Mouse (Mus musculus): ENCODE measurements around the gene Tenm3. TPM values are rescaled to one million over a fixed set of nuclear protein-coding genes. Genes with fewer than 3 reads are reported as not detected.

Gene Tenm3
- total RNA-seq, 2 experiments from 2014 or later = 8.5 to 9.5 TPM

DNA sequence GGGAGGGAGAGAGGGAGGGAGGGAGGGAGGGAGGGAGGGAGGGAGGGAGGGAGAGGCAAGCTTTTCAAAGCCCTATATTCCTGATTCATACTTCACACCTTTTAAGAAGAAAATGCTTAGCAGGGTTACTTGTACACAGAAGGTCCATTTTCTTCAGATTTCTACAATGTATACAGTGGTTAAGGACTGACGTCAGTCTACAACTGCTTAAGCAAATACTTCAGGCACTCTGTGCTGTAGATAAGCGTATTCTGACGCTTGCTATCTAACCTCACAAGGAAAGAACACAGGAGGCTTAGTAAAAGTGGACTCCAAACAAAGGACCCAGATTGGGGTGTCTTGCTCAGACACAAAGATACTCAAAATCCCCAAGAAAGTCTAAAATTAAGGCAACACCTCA lies 34.6 kb downstream of the Tenm3 start:
- DNase-seq = no peak

DNA sequence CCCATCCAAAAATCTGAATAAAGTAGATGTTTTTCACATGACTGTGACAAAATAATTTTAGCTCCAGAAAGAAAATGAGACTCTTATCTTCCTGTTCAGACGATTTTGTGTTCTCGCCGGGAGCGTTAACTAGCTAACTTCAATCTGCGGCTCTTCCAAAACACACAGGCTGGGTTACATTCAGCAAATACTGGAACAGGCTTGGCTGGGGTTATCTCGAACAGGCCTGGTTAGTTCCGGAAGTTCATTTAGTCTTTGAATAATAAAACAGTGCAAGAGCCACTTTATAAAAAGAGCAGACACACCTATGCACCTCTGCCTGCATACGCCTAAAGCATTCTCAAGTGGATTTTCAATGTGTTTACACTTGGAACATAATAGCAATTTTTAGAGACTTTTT lies 40.7 kb downstream of the Tenm3 start:
- no peak for DNase-seq

- DNase-seq = no peak
Measured at GRCm38 (mm10) chr8:48802231-48802630, 41.5 kb downstream of the Tenm3 start.

GRCm38 (mm10) chr8:48797955-48798359 lies 45.8 kb downstream of the Tenm3 start:
- no peak for DNase-seq

DNA sequence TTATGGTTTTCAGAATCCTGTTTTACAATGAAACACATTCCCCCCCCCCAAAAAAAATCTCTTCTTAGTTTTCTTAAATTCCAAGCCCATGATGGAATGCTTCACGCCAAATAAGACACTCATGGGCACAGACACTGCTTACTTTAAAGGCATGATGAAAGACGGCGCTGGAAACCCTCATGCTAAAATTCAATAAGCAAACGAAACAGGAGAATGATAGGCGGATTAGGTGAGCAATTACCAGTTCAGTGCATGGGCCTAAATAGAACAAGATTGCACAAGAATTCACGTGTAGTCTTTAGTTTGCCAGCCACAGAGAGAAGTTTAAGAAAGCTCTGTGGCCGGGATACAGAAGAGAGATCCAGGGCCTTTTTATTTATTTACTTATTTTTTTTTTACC lies 49.5 kb downstream of the Tenm3 start:
- no peak for DNase-seq

- DNase-seq = no peak
Measured at GRCm38 (mm10) chr8:48793729-48794128, 50.0 kb downstream of the Tenm3 start.

DNA sequence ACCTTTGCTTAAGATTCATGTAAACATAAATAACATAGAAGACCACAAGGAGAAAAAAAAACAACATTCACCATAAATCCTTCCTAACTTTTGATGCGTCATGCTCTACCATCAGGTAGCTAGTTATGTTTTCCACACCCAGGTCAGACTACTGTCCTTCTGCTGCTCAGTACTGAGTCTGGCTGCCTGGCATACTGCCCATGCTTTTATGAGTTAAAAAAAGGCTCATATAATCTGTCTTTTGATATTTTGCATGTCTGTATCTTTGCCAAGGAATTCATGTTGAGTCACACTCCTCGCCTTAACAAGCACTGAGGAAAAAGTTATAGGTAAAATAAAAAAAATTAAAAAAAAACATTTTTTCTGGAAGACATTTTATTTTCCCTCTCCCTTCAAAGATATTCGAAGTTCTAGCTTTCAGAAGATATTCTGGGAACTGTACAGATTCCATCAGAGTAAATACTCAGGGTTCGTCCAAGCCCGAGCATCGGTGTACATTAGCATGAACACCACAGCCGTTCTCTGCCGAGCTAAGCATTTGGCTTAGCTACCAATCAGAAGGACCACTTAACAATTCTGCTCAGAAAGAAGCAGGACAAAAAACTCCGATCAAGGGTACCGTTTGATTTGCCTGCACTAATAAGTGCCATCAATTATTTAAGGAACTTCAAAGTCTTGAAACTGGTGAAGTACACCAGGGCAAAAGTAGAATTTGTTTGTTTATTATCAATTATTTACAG lies 51.0 kb downstream of the Tenm3 start:
- DNase-seq = no peak

- no peak for DNase-seq
Measured at GRCm38 (mm10) chr8:48783308-48783707, 60.4 kb downstream of the Tenm3 start.

DNA sequence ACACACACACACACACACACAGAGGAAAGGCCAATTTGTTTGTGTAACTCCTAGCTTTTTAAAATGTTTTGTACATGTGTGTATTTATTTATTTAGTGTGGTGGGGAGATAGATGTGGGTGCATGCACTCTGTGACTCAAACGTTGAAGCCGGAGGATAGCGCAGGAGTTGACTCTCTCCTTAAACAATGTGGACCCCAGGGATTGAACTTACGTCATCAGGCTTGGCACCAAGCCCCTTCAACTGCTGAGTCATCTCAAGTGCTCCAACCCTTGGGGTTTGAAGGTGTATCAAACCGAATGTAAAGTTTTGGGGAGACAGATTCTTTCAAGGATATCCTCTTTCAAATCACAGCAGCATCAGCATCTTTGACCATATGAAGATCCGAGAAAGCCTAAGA lies 63.1 kb downstream of the Tenm3 start:
- DNase-seq = peak; percentile 57

DNA sequence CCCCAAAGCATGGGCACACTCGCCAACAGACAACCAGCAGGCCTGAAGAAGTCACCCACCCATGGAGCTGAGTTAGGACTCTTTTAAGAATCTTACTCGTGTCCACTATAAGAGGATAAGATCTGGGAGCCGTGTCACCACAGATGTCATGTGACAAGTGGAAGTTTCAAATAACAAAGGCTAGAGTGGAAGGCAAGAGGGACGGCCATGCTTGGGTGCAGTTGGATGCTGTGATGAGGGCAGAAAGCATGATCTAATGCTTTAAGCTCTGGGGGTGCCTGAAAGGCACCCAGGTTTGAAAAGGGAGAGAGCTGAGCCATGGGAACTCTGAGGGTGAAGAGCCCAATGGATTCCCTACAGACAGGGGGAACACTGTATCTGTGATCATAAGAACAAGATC lies 64.6 kb downstream of the Tenm3 start:
- no peak for DNase-seq

- DNase-seq = no peak
Measured at GRCm38 (mm10) chr8:48776081-48776480, 67.7 kb downstream of the Tenm3 start.

- no peak for DNase-seq
Measured at GRCm38 (mm10) chr8:48775531-48776037, 68.2 kb downstream of the Tenm3 start.

DNA sequence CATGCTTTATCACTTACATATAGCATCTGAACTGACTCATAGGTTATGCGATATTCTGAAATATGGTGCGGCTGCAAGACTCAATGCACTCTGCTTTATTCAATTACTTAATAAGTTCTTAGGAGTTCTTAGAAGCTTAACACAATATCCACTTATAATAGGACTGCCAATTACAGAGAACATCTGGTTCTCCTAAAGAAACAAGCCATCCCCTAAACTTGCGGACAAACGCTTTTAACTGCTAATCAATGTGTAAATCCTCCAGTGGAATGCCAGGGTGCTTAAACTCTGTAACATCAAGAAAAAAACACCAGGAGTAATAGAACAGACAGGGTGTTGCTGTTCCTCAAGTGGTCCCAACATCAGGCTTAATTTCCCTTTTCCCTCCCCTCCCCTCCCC lies 68.9 kb downstream of the Tenm3 start:
- no peak for DNase-seq

DNA sequence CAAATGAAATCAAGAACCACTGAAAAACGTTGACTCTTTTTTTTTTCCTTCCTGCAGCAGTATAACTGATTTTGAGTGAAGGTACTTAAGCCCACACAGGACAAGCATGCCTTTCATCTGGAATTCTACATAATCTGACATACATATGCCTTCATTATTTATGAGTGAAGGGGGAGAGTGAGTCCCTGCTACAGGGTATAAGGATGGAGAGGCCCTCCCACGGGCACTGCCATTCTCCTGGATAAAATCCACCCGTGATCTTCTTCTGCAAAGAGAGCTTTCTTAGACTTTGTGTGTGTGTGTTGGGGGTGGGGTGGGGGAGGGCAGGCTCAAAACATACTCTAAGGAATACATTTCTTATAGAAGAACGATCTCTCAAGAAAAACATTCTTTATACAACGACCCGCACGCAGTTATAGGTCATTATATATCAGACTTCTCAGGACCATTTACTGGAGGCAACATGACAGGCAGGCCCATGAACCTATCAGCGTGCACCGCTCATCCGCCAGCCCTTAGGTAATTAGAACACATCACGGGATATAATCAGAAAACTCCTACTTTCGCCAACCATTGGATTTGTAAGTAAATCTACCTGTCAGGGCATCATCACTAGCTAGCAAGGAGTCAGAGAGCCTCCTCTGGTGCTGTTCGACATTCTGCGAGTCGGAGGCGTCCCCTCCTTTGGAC lies 77.1 kb downstream of the Tenm3 start:
- no peak for DNase-seq

- no peak for DNase-seq
Measured at GRCm38 (mm10) chr8:48765212-48765611, 78.5 kb downstream of the Tenm3 start.

GRCm38 (mm10) chr8:48764011-48764410 lies 79.7 kb downstream of the Tenm3 start:
- DNase-seq = no peak

DNA sequence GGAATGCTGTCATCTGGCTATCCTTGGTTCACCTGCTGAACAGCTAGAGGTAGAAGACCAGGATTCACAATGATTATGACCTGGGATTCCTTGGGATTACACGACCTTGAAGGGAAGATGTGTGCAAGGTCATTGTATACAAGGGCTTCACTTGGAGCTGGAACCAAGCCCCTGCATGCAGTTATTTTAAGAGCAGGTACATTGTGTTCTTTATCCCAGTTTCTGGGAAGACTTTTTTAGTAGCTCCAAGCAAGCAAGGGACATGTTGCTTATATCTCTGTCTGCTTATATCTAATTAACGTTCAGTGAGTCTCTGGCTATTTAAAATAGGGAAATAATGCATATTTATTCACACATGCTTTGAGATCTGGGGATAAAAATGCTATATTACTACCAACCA lies 86.9 kb downstream of the Tenm3 start:
- no peak for DNase-seq

DNA sequence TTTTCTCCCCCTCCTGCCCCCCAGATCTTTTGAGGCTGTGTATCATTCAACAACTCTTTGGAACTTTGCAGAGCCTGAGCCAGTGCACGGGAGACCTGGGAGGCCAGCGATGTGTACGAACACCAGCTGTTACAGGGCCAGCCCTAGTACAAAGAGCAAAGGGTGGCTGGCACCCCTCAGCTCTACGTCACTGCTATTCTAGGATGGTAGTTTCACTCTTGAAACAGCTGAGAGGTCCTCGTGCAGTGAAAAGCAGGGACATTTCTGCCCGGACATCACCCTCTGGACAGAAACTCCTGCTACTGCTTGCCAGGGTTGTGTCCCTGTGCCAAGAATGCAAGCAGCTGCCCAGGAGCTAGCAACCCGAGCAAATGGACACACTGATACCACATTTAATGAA lies 88.3 kb downstream of the Tenm3 start:
- DNase-seq = peak; percentile 65

GRCm38 (mm10) chr8:48754959-48755358 lies 88.8 kb downstream of the Tenm3 start:
- DNase-seq = no peak

GRCm38 (mm10) chr8:48751965-48752364 lies 91.8 kb downstream of the Tenm3 start:
- DNase-seq = no peak

GRCm38 (mm10) chr8:48748503-48749059 lies 95.2 kb downstream of the Tenm3 start:
- DNase-seq = no peak

DNA sequence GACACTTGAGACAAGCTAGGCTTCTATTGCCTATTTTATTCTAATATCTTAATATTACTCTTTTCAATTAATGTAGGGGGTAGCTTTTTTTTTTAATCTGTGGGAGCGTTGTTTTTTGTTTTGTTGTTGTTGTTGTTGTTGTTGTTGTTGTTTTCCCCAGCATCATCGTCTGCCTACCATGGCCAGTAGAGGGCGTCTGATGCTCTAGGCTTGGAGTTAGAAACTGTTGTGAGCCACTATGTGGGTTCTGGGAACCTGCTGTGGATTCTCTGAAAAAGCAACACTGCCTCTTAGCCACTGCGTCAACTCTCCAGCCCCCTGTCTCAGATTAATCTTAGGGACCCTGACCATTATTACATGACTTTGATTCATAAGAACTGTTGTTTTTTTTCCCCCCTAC lies 99.8 kb downstream of the Tenm3 start:
- no peak for DNase-seq

GRCm38 (mm10) chr8:48742741-48743140 lies 101.0 kb downstream of the Tenm3 start:
- no peak for DNase-seq

- DNase-seq = no peak
Measured at GRCm38 (mm10) chr8:48740951-48741350, 102.8 kb downstream of the Tenm3 start.

Data from heart, postnatal 4 days (tissue).